Mouse (Mus musculus): ENCODE measurements around the gene Ccdc28b.

The Ccdc28b gene

DNA sequence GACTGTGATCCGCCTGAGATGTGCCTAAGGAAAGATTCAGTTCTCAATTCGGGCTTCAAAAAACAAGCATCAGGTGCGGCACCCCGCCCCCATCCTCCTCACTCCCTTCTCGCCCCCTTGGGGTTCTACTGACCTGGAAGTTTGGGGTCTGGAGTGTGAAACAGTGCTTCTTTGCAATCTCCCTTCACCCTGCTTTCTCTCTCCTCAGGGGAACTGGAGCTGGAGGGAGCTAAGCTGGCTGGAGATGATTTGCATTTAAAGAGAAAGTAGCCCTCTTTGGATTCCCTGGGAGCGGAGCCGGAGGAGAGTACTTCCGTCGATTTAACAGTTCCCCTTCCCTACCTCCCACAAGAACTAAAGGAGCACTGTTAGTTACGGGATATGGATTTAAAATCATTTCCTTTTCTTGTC lies at the start of gene Ccdc28b:
Ccdc28b (minus strand) TSS at position 267 of the 411 bp plus-strand sequence.
- TF ChIP-seq GATA4 (IDR thresholded peaks at IDR 0.05; ENCODE audit: insufficient replicate concordance, low read length), result no peak

DNA sequence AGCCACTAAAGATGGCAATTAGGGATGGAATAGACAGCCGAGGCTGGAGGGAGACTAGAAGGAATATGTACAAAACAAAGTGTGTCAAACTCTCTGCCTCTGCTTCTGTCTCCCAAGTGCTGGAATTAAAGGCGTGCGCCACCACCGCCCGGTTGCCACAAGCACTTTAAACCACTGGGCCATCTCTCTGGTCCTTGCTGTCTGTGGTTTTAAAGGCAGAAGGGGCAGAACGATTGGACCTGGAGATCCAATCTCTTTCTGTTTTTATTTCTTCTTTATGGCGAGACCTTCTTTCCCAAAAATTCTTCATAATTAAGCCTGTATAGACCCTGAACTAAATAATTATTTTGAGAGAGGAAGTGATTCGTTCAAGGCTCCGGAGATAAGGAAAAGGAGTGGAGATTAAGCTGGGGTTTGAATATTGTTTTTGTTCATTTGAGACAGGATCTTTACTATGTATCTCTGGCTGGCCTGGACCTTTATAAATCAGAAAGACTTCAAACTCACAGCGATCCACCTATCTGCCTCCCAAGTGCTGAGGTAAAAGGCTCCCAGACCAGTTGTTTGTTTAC lies 49.2 kb upstream of the Ccdc28b start:
- no peak for TF ChIP-seq GATA4 (IDR thresholded peaks at IDR 0.05; ENCODE audit: insufficient replicate concordance, low read length)

DNA sequence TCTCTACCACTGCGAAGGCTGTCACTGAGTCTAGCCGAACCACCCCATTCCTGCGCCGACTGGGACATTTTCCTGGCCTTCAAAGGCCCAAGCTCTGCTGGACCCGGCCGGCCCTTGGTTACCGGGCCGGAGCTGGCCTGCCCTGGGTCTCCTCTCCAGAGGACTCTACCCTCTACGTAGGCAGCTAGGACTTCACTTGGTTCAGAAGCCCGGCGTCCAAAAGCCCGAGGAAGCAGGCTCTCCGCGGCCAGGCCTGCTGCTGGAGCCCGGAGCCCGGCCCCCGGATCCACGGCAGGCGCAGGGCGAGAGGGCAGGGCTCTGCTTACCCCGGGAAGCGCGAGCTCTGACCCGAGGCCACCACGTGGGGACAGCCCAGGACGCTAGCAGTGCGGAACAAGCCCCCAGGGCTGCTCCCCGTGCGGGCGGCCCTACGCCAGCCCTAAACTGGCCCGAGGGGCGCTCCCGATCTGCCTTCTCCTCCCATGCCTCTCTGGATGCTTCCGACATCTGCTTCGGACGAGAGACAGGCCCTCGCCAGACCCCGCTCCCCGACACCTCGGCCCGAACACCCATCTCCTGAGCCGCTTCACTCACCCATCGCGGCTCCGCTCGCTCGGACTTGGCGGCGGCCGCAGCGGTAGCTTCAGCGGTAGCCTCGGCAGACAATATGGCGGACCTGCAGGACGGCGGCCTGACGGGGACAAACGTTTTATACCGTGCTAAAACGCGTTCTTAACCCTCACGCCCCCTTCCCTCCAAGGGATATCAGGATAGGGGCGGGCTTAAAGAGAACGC lies 48.5 kb upstream of the Ccdc28b start, which contains the start of gene Kpna6:
Kpna6 (minus strand) TSS at position 685 of the 795 bp plus-strand sequence.
- TF ChIP-seq GATA4 (IDR thresholded peaks at IDR 0.05; ENCODE audit: insufficient replicate concordance, low read length), result peak; percentile 49; the same call in 1 of the 2 replicates

DNA sequence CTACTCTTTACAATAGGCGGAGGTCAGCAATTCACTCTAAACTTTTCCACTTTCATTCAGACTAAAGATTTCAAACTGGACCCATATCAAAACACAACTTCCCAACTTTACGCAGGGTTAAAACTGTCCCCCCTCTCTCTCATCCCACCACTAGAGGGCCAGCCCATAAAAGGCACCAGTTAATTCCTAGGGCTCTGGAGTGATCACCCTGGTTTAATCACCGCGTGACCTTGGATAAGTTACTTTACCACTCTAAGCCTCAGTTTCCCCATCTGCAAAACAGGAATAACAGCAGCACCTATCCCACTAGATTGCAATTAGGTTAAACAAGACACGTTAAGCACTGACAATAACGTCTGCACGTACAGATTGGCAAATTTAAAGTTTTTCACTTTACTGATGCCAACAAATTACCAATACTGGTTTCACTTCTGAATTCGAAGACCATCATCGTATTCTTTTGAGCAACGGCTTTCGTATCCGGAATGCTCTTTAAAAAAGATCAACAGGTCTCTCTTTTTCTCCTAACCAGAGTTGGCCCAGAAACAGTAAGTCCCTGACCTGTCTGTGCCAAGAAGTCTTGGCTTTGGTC lies 47.8 kb upstream of the Ccdc28b start:
- no peak for TF ChIP-seq GATA4 (IDR thresholded peaks at IDR 0.05; ENCODE audit: insufficient replicate concordance, low read length)

DNA sequence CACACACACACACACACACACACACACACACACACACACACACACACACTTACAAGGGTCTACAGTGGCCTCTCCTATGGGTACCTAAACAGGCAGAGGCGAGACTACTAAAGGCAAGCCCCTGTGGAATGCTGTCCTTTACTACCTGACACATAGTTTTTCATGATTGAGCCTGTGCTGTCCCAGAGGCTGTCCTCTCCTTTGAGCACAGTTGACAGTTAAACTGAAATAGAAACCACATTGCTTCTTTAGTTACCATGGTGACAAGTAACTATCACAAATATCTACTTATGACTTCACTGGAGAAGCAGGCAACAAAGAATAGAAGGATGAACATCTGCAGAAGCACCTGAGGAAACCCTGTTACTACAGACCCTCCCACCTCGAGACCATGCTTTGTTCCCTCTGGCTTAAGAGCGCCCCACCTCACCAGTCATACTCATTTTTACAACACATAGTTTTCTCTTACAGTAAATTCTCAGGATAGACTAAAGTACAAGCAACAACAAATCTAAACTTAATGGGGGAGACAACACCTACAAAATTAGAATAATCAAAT lies 38.6 kb upstream of the Ccdc28b start:
- TF ChIP-seq GATA4 (IDR thresholded peaks at IDR 0.05; ENCODE audit: insufficient replicate concordance, low read length), result no peak

DNA sequence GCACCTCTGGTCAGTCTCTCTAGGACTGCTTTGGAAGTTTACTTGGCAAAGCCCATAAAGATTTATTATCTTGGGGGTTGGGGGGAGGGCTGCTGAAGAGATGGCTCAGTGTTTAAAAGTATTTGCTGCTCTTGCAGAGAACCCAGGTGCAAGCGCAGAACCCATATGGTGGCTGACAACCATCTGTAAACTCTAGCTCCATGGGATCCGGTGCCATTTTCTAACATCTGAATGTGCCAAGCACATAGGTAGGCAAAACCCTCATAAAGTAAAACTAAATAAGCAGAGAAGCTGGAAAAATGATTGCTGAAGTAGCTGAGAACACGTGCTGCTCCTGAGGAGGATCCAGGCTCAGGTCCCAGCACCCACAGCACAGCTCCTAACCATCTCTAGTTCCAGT lies 37.8 kb upstream of the Ccdc28b start:
- no peak for TF ChIP-seq GATA4 (IDR thresholded peaks at IDR 0.05; ENCODE audit: insufficient replicate concordance, low read length)

DNA sequence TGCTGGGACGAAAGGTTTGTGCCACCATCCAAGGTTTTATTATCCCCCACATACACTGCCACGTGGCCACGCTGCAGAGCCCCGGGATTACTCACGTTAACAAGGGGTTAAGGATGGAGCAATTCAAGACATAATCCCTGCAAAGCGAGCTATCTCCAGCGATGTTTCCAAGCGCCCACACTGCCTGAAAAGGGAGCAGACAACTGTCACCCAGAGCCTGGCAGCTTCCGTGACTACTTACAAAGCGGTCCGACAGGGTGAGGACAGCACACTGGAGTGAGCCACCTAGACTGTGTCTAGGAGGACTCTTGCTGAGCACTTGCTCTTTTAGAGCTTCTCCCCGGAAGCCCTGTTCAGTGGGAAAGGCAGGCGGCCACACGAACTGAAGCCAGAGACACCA lies 31.0 kb upstream of the Ccdc28b start:
- no peak for TF ChIP-seq GATA4 (IDR thresholded peaks at IDR 0.05; ENCODE audit: insufficient replicate concordance, low read length)

DNA sequence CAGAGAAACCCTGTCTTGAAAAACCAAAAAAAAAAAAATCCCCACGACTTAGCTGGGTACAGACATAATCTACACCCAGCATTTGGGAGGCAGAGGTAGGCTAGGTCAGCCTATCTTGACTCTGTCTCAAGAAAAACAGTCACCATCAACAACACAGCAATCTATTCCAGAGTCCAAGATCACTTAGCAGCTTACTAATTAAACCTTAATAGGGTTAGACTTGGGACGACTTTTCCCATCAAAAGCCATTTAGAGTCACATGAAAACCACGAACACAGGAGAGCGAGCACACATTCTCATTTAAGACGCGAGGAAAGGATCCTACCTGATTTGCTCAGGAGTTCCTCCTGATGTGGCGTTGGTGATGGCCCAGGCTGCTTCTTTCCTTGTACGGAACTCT lies 26.6 kb upstream of the Ccdc28b start:
- no peak for TF ChIP-seq GATA4 (IDR thresholded peaks at IDR 0.05; ENCODE audit: insufficient replicate concordance, low read length)

DNA sequence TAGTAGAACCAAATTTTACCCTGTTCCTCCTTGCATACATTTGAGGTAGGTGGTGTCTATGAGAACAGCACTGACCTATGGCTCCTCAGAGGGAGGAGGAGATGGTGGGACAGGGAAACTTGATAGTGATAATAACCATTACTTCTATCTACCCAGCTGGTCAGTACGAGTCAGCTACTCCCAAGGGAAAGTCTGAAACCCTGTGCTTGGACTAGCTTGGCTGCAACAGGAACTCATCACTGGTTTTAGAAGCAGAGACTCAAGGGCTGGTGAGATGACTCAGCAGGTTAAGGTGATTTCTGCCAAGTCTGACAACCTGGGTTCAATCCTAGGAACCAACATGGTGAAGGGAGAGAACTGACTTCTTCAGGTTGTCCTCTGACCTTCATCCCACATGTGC lies 24.9 kb upstream of the Ccdc28b start:
- no peak for TF ChIP-seq GATA4 (IDR thresholded peaks at IDR 0.05; ENCODE audit: insufficient replicate concordance, low read length)

DNA sequence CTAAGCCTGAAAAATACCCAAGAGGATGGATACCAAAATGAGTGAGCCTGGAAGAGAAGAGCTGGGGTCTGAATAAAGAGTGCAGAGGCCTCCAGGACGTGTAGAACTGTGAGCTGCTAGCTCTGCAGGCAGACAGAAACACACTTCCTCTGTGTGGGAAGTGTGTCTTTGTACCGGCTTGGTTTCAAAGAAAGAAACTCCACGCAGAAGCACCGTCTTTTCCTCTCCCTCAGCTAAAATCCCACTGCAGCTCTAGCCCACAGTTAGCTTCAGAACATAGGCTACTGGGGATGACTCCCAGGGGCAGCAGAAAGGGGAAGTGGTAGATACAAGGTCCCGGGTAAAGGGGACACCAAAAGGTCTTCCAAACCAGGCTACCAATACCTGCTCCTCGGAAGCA lies 21.5 kb upstream of the Ccdc28b start:
- no peak for TF ChIP-seq GATA4 (IDR thresholded peaks at IDR 0.05; ENCODE audit: insufficient replicate concordance, low read length)

DNA sequence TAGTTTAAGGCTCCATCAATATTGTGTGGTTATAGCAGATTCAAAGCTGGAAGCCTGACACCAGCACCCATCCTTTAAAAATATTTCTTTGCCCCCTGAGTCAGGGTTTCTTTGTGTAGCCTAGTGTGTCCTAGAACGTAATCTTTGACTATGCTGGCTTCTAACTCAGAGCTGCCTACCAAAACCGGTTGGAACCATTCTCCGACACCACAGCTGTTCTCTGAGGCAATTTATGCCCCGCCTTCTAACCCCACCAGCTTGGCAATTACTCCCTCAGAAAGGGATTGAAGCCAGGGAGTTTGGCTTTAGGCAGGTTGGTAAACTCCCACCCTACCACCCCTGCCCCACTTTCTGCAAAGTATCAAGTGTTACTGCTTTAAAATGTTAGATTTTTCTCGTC lies 18.0 kb upstream of the Ccdc28b start:
- no peak for TF ChIP-seq GATA4 (IDR thresholded peaks at IDR 0.05; ENCODE audit: insufficient replicate concordance, low read length)

DNA sequence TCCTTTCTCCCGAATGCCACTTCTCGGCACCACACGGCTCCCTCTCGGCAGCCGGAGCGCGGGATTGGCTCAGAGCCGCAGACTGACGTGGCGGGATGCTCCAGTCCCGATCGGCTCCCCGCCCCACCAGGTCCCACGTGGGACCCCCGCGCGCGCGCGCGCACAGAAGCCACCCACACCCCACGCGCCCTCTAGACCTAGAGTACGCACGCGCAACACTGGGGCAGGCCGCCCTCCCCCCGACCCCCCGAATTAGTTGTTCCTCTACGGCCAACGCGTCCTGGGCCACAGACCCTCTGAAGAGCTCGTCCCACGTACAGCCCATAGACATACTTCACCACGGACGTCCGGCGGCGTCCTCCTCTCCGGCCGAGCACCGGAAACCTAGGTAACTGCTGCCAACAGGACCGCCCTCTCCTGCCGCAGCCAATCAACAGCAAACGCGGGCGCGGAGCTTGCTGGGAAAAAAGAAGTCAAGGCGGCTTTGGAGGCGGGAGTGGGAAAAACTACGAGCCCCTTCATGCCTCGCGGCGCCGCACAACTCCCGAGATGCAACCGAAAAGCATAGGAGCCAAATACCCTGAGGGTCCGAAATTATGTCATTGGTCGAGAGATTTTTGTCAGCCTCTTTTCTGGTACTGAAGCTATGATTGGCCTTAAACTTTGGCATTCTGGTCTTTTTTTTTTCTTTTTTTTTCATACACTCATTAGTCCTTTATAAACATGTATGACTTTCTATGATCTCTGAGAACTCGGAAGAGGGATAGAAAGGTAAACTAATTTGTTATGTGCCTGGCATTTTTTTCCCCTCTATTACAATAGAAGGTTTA lies 17.1 kb upstream of the Ccdc28b start, which contains the start of gene Txlna:
Txlna (minus strand) TSS at position 428 of the 830 bp plus-strand sequence.
- no peak for TF ChIP-seq GATA4 (IDR thresholded peaks at IDR 0.05; ENCODE audit: insufficient replicate concordance, low read length)

DNA sequence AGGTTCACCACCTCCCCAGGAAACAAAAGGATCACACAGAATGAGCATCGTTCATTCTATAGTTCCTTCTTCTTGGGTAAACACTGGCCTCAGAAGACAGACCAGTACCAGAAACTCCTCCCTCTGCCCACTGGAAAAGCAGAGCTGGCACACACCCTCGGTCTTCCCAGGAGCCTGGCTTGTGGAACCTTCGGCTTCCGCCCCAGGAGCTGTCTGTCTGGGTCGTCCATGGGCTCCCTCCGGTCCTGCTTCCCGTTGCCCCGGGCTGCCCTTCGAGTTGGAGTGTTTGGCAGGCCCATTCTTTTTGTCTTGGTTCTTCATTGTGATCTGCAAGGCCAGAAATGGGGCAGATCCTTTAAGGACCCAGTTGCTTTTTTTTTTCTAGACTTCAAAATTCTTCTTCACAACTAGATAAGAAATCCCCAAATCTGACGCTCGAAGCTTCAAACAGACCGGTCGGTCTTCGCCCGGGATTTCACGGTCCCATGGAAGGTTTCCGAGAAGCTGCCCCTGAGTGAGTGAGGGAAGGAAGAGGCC lies 16.4 kb upstream of the Ccdc28b start:
- TF ChIP-seq GATA4 (IDR thresholded peaks at IDR 0.05; ENCODE audit: insufficient replicate concordance, low read length), result no peak

DNA sequence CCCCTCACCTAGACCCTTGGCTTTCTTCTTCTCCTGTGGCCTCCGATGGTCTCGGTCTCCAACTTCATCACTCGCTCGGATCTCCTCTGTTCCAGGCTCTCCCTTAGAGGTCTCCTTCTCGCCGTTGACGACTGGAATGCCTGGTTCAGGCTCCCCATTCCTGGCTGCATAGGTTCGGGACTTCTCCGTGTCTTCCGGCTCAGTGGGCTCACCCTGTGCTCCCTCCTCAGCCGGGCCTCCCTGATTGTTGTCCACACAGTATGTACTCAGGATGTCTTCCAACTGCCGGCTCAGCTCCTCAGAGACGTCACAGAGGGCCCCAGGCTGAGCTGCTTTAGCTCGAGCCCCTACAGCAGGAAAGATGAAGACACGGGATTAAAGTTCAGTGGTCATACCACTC lies 15.5 kb upstream of the Ccdc28b start:
- no peak for TF ChIP-seq GATA4 (IDR thresholded peaks at IDR 0.05; ENCODE audit: insufficient replicate concordance, low read length)

DNA sequence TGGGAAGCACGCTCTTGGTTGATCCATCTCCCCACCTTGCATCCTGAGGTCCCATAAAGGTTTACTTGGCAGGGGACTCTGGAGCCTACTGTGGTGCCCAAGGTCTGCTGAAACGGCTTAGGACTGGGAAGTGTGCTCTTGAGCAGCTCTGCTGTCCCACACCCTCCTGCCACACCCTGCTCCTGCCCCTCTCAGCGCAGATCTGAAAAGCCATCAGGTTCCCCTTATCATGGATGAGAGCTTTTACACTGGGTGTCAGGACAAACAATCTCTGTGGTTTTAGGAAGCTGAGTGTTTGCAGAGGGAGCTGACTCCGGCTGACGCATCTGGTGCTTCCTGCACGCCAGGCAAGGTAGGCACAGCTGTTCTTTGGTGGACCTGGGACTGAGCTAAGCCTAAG lies 10.1 kb upstream of the Ccdc28b start:
- TF ChIP-seq GATA4 (IDR thresholded peaks at IDR 0.05; ENCODE audit: insufficient replicate concordance, low read length), result no peak
